In genomic region chr11:69457006-69457579, GRCm38 (mm10) we compare ENCODE assay signal across 8 mouse cellular contexts. TPM values are rescaled to one million over a fixed set of nuclear protein-coding genes. Genes with fewer than 3 reads are reported as not detected.
A peak's percentile ranks its signal among the peaks of the same experiment; 100 is the strongest.
DNase-seq lines count a peak whose midpoint lies in the region; ATAC-seq lines count a peak whose summit lies in the region.

No protein-coding gene starts in this region.

- peak; percentile 41 for DNase-seq in forebrain, embryonic 10.5 days (ENCODE audit: extremely low spot score, low spot score)
- peak; percentile 37 for DNase-seq in adrenal gland, adult 2 months
- DNase-seq in forelimb bud, embryonic 11.5 days (ENCODE audit: low read depth, low spot score) = peak; percentile 54
- DNase-seq in kidney, postnatal 4 days = peak; percentile 57 to 67
- no peak for DNase-seq in lung, postnatal 14 days
- no peak for DNase-seq in left cerebral cortex, adult 9 months (ENCODE audit: low spot score in 2 of 2)

- H3K4me2 ChIP-seq in forebrain, embryonic 12.5 days = no peak overlapping the region
- H3K4me2 ChIP-seq in neural tube, embryonic 15.5 days = no peak overlapping the region

- no peak for ATAC-seq in forebrain, embryonic 12.5 days (ENCODE audit: low FRiP score)
- ATAC-seq in neural tube, embryonic 15.5 days (ENCODE audit: low FRiP score) = no peak

- peak overlapping the region; percentile 7; the same call in 1 of the 2 replicates for H3K4me3 ChIP-seq in forebrain, embryonic 10.5 days
- H3K4me3 ChIP-seq in forebrain, embryonic 12.5 days (replicated peaks) = no peak overlapping the region
- H3K4me3 ChIP-seq in neural tube, embryonic 15.5 days (replicated peaks) = no peak overlapping the region

- peak overlapping the region; percentile 80 for H3K27ac ChIP-seq in forebrain, embryonic 10.5 days
- H3K27ac ChIP-seq in forebrain, embryonic 12.5 days = no peak overlapping the region
- peak overlapping the region; percentile 42; the same call in 1 of the 2 replicates for H3K27ac ChIP-seq in neural tube, embryonic 15.5 days (replicated peaks)

- WGBS in forebrain, embryonic 10.5 days = 29% methylated on average over 6 of the region's 6 CpGs
- WGBS in forebrain, embryonic 12.5 days = 38% methylated on average over 6 of the region's 6 CpGs
- WGBS in neural tube, embryonic 15.5 days = 32% methylated on average over 6 of the region's 6 CpGs

- H3K36me3 ChIP-seq in forebrain, embryonic 10.5 days (replicated peaks) = no peaks in the 10 kb centered on the region
- H3K36me3 ChIP-seq in forebrain, embryonic 12.5 days (replicated peaks) = no peaks in the 10 kb centered on the region
- H3K36me3 ChIP-seq in neural tube, embryonic 15.5 days = no peaks in the 10 kb centered on the region

- H3K4me1 ChIP-seq in forebrain, embryonic 10.5 days = peaks cover 28% of the 10 kb centered on the region
- H3K4me1 ChIP-seq in forebrain, embryonic 12.5 days = peaks cover 9% of the 10 kb centered on the region
- H3K4me1 ChIP-seq in neural tube, embryonic 15.5 days = peaks cover 9% of the 10 kb centered on the region

- H3K9me3 ChIP-seq in forebrain, embryonic 10.5 days = no peaks in the 10 kb centered on the region
- no peaks in the 10 kb centered on the region for H3K9me3 ChIP-seq in forebrain, embryonic 12.5 days
- H3K9me3 ChIP-seq in neural tube, embryonic 15.5 days (replicated peaks) = no peaks in the 10 kb centered on the region

- H3K9ac ChIP-seq in forebrain, embryonic 12.5 days = no peak overlapping the region
- H3K9ac ChIP-seq in neural tube, embryonic 15.5 days (replicated peaks) = no peak overlapping the region

- no peaks in the 10 kb centered on the region for H3K27me3 ChIP-seq in forebrain, embryonic 10.5 days (ENCODE audit: poor library complexity, severe bottlenecking)
- no peaks in the 10 kb centered on the region for H3K27me3 ChIP-seq in forebrain, embryonic 12.5 days
- no peaks in the 10 kb centered on the region for H3K27me3 ChIP-seq in neural tube, embryonic 15.5 days (replicated peaks)

RNA-seq across cellular contexts. Expression of gene Kdm6b, which starts 43.6 kb away (rescaled TPM):
- polyA plus RNA-seq in forebrain, embryonic 10.5 days (2016; fragmentation: Nextera tagmentation; extraction: Ambion mirVana) = 31.7 TPM in 2 replicates
- polyA plus RNA-seq in forebrain, embryonic 12.5 days (2016; fragmentation: Nextera tagmentation; extraction: Ambion mirVana) = 50.8 and 53.3 TPM in 2 replicates
- 10 to 100 TPM; 31.4 to 41.5 TPM for total RNA-seq in adrenal gland, adult 2 months (2021)
- 17.4 and 18.7 TPM in 2 replicates for polyA plus RNA-seq in adrenal gland, adult 2 months (2012; rRNA removed)
- 29.4 and 32.6 TPM in 2 replicates for polyA plus RNA-seq in neural tube, embryonic 15.5 days (2015; fragmentation: Nextera tagmentation; extraction: Ambion mirVana)

RNA-seq across cellular contexts. Expression of gene Tmem88, which starts 59.1 kb away (rescaled TPM):
- polyA plus RNA-seq in forebrain, embryonic 10.5 days (2016; fragmentation: Nextera tagmentation; extraction: Ambion mirVana) = 23.3 and 23.4 TPM in 2 replicates
- polyA plus RNA-seq in forebrain, embryonic 12.5 days (2016; fragmentation: Nextera tagmentation; extraction: Ambion mirVana) = 9.1 and 11.2 TPM in 2 replicates
- 10 to 100 TPM; 10.8 to 16.0 TPM for total RNA-seq in adrenal gland, adult 2 months (2021)
- 86.3 and 94.7 TPM in 2 replicates for polyA plus RNA-seq in adrenal gland, adult 2 months (2012; rRNA removed)
- polyA plus RNA-seq in neural tube, embryonic 15.5 days (2015; fragmentation: Nextera tagmentation; extraction: Ambion mirVana) = 6.2 and 9.1 TPM in 2 replicates

Comparison
In these comparisons a context has a peak if more than half of its experiments do, and no peak if none do; other contexts are left out.
1. DNase-seq: peak in forebrain, embryonic 10.5 days (single experiment), adrenal gland, adult 2 months (single experiment), forelimb bud, embryonic 11.5 days (single experiment) and kidney, postnatal 4 days (2 of 2); none in lung, postnatal 14 days (single experiment) and left cerebral cortex, adult 9 months (0 of 2).